Mouse (Mus musculus): ENCODE measurements around the gene Map4k1.

Map4k1 gene

GRCm38 (mm10) chr7:28981651-28982273, at the start of gene Map4k1, which contains the start of gene Eif3k:
Map4k1 (plus strand) TSS chr7:28982050.
Eif3k (minus strand) TSS chr7:28981864.
- peak; percentile 89 for DNase-seq (ENCODE audit: low spot score)

GRCm38 (mm10) chr7:28932421-28933041, 49.3 kb upstream of the Map4k1 start:
- no peak for DNase-seq (ENCODE audit: low spot score)

- DNase-seq (ENCODE audit: low spot score) = no peak
Measured at GRCm38 (mm10) chr7:28933825-28934224, 48.0 kb upstream of the Map4k1 start.

- no peak for DNase-seq (ENCODE audit: low spot score)
Measured at GRCm38 (mm10) chr7:28936787-28937186, 45.1 kb upstream of the Map4k1 start.

GRCm38 (mm10) chr7:28938654-28939053, 43.2 kb upstream of the Map4k1 start:
- DNase-seq (ENCODE audit: low spot score) = no peak

- no peak for DNase-seq (ENCODE audit: low spot score)
Measured at GRCm38 (mm10) chr7:28939418-28940183, 42.2 kb upstream of the Map4k1 start.

GRCm38 (mm10) chr7:28941129-28941528, 40.7 kb upstream of the Map4k1 start:
- DNase-seq (ENCODE audit: low spot score) = no peak

- DNase-seq (ENCODE audit: low spot score) = no peak
Measured at GRCm38 (mm10) chr7:28941542-28941941, 40.3 kb upstream of the Map4k1 start.

GRCm38 (mm10) chr7:28943451-28944180, 38.2 kb upstream of the Map4k1 start:
- no peak for DNase-seq (ENCODE audit: low spot score)

GRCm38 (mm10) chr7:28944756-28945415, 37.0 kb upstream of the Map4k1 start:
- no peak for DNase-seq (ENCODE audit: low spot score)

GRCm38 (mm10) chr7:28945416-28946270, 36.2 kb upstream of the Map4k1 start:
- DNase-seq (ENCODE audit: low spot score) = no peak

- no peak for DNase-seq (ENCODE audit: low spot score)
Measured at GRCm38 (mm10) chr7:28946271-28946610, 35.6 kb upstream of the Map4k1 start.

GRCm38 (mm10) chr7:28948746-28949145, 33.1 kb upstream of the Map4k1 start:
- DNase-seq (ENCODE audit: low spot score) = no peak

GRCm38 (mm10) chr7:28949298-28949697, 32.6 kb upstream of the Map4k1 start:
- no peak for DNase-seq (ENCODE audit: low spot score)

- DNase-seq (ENCODE audit: low spot score) = no peak
Measured at GRCm38 (mm10) chr7:28950346-28951037, 31.4 kb upstream of the Map4k1 start.

GRCm38 (mm10) chr7:28951764-28952163, 30.1 kb upstream of the Map4k1 start:
- DNase-seq (ENCODE audit: low spot score) = no peak

GRCm38 (mm10) chr7:28952786-28953185, 29.1 kb upstream of the Map4k1 start:
- no peak for DNase-seq (ENCODE audit: low spot score)

- DNase-seq (ENCODE audit: low spot score) = no peak
Measured at GRCm38 (mm10) chr7:28953476-28954376, 28.1 kb upstream of the Map4k1 start.

GRCm38 (mm10) chr7:28954773-28955172, 27.1 kb upstream of the Map4k1 start:
- no peak for DNase-seq (ENCODE audit: low spot score)

Data from spleen, adult 12 weeks (tissue).